Mouse (Mus musculus) adipocyte (in vitro differentiated cells): ENCODE results near the gene Mrpl17.

Source experiments
- DNase-seq: peaks from one replicate; pipeline ENCODE4 v3.0.0-alpha.2; 2016; ENCODE audit warnings: low spot score

Mrpl17 gene

DNA sequence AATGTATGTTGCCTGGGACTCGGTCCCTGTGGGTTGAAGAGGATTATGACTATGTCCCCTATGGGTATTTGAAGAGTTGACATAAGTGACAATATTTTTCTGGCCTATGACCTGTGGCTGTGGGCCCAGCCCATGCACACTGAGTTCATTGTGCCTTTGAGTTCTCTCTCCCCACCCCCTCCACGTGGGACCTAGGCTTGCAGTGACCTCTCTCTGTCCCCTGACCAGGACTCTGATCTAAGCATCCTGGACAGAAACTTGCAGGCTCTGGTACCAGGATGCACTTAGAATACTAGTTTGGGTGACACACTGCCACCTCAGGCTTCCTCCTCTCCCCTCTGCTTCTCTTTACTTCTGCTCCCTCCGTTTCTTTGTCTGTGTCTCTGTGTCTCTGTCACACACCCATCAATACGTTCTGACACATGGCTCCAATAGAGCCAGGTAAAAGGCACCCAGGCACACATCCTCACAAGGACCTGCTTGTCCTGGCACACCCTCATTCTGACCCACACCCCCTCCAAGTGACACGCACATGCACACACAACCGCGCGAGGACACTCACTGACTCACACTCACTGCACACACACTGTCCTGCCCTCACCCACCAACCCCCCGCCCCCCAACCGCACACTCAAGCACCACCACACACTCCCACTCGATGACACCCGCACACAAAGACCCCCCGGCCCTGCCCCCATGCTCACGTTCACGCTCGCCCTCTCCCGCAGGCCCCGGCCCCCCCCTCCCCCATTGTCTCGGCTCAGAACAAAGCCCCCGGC lies 24.2 kb downstream of the Mrpl17 start:
- no peak for DNase-seq

DNA sequence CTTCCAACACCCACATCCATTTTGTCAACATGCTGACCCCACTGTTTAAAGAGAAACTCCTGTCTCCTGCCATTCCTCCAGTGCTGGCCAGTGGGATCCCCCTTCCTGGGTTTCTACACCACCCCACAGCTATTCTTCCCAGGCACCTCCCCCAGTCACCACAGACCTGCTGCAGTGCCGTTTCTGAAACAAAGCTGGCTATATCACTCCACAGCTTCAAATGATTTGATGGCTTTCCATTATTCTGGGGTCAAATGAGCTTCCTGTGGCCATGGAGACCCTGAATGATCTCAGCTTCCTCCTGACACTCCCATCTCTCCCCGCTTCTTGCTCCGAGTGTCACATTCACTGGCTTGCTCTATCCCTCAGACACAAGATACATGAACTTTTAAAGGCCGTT lies 26.3 kb downstream of the Mrpl17 start:
- DNase-seq, result no peak

DNA sequence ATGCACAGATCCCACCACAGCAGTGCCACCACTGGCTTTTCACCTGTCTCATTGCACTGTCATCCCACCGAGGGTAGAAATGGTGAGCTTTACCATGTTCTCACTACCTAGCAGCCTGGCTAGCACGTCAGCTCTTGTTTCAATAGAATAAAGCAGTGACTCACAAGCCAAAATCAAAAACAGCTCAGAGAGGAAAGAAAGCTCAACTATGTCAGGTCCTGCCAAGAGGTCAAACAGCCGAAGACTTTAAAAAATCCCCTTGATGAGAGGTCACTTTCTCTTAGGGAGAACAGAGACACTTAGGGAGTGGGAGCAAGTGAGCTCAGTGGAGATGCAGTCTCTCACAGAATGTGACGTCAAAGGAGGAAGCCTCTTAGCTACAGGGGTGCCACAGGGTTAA lies 27.0 kb downstream of the Mrpl17 start:
- no peak for DNase-seq

DNA sequence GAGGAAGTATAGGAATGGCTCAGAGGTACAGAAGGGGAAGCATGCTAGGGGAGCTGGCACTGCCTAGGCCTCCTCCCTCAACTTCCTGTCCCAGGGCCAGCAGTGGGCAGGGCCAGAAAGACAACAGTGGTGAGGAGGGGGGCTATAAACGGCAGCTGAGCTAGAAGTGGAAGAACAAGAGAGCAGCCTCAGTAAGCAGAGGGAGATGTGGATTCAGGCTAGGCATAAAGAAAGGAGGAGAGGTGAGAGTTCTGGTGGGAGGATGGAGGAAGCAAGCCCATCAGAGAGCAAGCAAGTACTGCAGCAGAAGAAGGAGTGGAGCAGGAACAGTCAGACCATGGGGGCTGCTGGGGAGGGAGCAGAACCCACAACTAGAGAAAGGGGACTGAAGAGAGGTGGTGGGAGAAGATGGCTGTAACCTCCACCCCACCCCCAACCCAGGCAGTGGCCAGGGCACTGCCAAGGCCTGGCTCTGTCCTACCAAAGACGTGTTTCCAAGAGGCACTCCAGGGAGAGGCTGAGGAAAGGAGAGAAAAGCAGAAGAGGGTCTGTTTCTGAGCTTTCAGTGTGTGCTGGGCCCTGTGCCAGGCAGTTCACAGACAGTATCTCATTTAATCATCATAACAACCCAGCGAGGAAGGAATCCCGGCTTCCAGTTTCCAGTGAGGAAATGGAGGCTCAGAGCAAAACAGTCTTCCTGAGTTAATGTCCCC lies 32.2 kb downstream of the Mrpl17 start:
- peak; percentile 11 for DNase-seq

DNA sequence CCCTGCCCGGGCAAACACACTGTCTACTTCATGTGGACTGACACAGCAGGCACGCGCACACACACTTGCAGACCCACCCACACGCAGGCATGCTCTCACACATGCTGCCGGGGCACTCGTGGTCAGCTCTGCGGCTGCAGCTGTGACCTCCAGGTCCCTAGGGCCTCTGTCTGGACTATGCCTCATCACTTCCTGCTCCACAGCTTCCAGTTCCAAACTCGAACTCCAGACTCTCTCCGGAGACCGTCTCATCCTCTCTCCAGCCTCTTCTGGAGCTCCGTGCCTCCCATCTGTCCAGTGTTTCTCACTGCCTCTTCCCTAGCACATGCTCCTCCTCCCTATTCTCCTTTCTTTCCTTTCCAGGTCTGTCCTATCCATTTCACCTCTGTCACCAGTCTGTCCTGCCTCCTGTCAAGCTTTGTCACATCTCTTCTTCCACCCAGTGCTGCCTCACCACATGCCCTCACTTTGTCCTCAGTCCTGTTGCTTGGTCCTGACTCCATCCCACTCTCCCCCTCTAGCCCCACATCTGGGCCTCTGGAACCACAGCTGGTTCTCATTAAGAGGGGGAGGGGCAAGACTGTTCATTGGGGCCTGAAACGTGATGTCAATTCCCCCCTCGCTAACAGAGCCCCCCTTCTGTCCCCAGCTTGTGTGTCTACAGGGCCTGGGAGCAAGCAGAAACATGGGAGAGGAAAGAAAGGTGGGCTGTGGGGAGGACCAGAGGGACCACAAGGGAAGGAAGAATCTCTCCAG lies 32.9 kb downstream of the Mrpl17 start:
- DNase-seq, result peak; percentile 38

DNA sequence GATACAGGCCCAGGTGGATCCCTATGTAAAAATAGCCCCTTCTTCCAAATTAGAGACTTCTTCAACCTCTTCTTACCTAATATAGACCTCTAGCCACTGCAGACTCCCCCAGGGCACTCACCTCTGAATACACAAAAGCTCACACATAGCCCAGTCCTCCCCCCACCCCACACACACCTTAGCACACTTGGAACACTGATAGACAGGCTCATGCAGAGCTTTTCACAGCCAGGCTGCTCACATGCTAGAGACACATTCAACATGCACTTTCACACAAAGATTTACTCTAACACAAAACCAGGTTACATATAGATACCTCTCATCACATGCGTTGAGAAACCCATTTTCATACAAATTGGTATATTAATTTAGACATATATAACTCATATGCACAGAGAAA lies 33.6 kb downstream of the Mrpl17 start:
- DNase-seq, result no peak

DNA sequence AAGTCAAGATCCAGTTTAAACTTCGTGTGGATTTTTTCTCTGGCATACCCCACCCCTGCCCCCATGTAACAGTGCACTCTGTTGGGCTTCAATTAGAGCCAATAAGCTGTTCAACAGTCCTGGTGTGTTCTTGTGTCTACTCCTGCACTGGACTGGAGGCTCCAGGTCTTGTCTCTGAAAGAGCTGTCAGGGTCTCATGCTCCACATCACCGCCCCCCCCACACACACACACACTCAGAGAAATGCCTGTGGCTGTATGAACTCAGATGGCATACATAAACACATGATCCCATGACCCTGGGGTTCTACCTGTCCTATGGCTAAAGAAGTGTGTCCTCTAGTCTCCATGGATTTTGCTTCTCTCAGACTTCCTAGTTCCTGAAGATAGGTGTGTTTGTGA lies 34.9 kb downstream of the Mrpl17 start:
- no peak for DNase-seq

DNA sequence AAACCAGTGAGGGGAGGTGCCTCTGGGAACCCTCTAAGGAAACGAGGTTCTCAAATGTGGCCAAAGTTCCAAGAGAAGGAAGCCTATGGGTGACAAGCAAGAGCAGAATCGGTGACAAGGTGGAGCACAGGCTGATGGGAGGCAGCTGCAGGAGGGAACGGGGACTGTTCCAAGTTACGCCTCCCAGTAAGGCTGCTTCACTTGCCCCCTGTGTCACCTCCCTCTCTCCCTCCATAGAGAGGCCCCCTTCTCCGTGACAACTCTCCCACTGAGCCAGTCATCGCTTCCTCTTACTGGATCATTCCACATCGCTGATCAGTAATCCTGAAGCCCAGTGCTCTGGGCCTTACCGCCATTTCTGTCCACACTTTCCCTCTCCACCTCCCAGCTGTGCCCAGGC lies 36.2 kb downstream of the Mrpl17 start:
- DNase-seq, result no peak

DNA sequence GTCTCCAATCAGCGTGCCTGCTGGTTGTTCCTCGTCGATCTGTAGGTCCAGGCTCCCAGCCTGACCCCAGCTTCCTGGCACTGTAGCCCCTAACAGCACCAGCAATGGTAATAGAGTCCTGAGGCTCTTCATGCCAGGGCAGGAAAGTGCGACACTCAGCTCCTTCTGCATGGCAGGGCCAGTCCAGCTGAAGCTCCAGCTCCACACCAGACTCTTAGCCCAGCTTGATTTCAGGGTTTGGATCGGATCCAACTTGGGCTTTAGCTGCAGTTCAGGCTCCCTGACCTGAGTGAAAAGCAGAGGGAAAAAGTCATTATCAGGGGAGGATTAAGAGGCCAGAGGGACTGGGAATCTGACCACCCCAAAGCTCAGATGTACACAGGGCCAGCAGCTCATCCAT lies 37.9 kb downstream of the Mrpl17 start:
- peak; percentile 71 for DNase-seq

DNA sequence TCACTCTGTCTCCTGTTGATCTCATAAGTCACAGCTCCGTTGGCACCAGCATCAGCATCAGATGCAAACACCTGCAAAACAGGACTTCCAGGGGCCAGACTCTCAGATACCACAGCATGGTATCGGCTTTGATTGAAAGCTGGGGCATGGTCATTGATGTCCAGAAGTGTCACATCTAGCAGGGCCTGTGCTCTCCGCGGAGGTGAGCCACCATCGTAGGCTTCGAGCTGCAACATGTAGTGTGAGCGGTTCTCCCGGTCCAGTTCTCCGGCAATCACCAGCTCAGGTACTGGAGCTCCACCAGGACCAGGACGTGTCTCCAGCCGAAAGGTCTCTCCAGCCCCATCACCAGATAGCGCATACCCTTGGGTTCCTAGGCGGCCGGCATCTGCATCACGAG lies 38.6 kb downstream of the Mrpl17 start:
- DNase-seq, result no peak

DNA sequence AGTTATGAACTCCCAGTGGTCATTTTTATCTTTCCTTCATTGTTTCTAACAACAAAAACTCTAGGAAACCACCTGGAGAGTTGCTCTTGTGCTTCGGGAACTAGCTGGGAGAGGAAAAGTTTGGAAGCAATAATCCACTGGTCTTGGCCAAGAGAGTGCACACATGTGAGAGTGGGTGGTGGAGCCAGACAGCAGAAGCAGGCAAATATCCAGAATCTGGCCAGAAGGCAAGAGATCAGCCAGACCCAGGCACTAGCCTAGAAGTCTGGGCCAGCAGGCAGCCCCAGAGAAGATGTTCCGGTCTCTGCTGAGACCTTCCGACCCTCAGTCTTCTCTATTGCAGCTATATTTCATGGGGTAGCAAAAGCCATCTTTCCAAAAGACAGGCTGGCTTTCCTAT lies 40.9 kb downstream of the Mrpl17 start:
- DNase-seq, result peak; percentile 75

DNA sequence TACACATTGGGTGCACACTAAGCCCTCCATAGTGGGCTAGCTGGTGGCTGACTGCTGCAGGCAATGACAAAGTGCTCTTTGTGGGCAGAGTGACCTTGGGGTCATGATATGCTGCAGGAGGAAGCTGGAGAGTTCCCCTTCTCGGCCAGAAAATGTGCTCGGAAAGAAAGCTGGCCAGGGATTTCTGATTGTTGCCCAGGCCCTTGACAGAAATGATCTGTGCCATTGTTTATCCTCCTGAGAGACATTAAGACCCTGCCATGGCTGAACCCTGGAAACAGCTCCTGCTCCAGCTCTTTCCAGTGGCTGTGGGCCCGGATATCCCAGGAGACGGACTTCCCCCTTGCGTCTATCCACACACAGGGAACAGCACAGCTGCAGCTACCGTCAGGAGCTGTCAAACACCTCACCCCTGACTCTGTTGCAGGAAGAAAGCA lies 43.2 kb downstream of the Mrpl17 start:
- peak; percentile 47 for DNase-seq

DNA sequence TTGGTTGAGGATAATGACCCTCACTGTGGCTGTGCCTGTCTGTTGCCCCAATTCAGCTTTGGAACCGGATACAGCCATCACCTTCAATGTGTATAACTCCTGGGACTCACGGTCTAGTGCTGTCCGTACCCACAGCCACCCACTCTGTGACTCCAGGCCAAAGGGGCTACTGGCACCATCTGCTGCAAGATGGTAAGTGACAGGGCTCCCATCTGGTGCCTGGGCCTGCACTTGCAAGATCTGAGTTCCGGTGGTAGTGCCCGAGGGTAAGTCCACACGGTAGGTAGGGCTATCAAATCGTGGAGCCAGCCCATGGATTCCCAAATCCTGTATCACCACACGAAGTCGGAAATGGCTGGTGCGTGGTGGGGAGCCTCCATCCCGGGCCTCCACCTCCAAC lies 46.6 kb downstream of the Mrpl17 start:
- DNase-seq, result no peak

DNA sequence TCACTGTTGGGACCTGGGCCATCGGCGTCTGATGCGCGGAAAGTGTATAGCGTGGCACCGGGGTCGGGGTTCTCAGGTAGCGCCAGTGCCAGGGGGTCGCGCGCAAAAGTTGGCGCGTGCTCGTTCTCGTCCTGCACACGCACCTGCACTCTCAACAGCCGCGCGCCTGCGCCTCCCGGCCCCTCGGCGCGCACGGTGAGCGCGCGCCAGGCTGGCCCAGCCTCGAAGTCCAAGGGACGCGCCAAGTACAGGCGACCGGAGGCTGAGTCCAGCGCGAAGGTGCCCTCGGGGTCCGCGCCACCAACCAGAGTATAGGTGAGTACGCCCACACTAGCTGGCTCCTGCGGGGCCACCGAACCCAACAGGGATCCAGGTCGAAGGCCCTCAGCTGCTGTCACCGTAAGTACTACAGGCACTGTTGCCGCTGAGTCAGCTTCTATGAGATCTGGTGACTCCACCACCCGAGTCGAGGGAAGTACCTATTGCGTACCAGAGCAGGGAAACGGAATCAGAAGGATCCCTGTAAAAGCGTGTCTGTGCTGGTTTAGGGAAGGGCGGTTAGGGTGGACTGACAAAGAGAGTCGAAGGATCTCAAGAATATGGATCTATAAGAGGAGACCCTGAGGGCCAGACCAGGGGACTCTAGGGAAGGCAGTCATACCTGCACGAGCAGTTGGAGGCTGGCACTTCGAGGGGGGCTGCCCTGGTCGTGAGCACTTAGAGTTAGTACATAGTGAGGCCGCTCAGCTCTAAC lies 48.2 kb downstream of the Mrpl17 start:
- DNase-seq, result no peak

DNA sequence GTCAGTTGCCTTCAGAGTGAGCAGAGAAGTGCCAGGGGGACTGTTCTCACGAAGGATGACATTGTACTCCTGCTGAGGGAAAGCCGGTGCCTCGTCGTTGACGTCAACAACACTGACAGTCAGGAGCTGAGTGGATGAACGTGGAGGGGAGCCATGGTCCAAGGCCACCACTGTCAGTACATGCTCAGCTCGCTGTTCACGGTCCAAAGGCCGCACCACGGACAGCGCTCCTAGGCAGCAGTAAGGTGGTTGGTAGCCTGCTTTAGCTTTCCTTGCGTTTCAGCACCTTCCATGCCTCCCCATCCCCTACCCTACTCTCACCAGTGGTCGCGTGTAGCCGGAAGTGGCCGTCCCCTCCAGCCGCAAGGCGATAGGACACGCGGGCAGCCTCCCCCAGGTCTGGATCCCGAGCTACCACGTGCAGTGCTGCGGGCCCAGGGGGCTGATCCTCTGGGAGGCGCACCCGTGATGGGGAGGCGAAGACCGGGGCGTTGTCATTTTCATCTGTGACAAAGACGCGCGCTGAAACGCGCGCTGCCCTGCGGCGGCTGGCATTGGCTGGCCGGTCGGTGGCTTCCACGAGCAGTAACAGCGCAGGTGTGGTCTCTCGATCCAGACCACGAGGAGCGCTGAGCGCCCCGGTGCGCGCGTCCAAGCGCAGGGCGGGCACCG lies 49.0 kb downstream of the Mrpl17 start:
- DNase-seq, result no peak

DNA sequence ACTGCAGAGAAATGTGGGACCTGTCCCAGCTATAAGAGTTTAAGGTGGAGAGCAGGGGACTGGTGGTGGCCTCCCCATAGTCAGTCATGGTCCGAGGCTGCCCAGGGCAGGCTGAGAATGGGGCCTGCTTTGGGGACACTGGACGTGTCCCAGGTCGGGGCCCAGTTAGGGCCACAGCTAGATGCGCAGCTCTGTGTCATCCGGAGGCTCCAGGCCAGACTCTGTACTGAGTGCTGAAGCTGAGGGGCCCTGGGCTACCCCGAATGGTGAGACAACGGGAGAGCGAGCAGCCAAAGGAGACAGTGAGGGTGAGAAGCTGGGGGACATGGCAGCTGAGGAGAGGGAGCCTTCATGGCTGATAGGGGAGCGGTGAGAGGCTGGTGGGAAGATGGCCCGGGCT lies 57.6 kb downstream of the Mrpl17 start:
- DNase-seq, result no peak
